Mouse (Mus musculus) CH12.LX (cell line): ENCODE measurements around the gene Tshr.

ENCODE experiments used
- CTCF ChIP-seq, 2 experiments: IDR thresholded peaks in 1 of 2; conservative IDR thresholded peaks in 1 of 2; 2 replicates each; pipeline ENCODE4 v1.5.1; 2011 to 2012; ENCODE audit warnings: low read depth in 2 of 2, low read length in 2 of 2, improper control_type of control experiment in 1 of 2, inconsistent platforms in 1 of 2, mild to moderate bottlenecking in 1 of 2, moderate library complexity in 1 of 2
- ETS1 ChIP-seq: conservative IDR thresholded peaks from 2 replicates; pipeline ENCODE4 v1.6.1; 2012; ENCODE audit warnings: low read depth, mild to moderate bottlenecking, inconsistent platforms, low read length, improper control_type of control experiment, moderate library complexity
- TBP ChIP-seq: conservative IDR thresholded peaks from 2 replicates; pipeline ENCODE4 v1.6.1; 2011; ENCODE audit warnings: low read depth, low read length, improper control_type of control experiment

GRCm38 (mm10) chr12:91418791-91419190 is 34.4 kb downstream of the Tshr start:
- no peak for TF ChIP-seq ETS1
- TF ChIP-seq CTCF (conservative IDR thresholded peaks at IDR 0.05 in 1 of 2, IDR thresholded peaks at IDR 0.05 in 1 of 2; ENCODE audit: low read depth in 2 of 2, low read length in 2 of 2), result peak; percentile 73 to 77
- TF ChIP-seq TBP, result no peak
